Mouse (Mus musculus) liver (tissue): ENCODE results near the gene Erp44.

Experiments used
- DNase-seq: peaks from one replicate; pipeline ENCODE4 v3.0.0-alpha.2; 2020; ENCODE audit warnings: mixed read lengths

Gene Erp44

GRCm38 (mm10) chr4:48279498-48280134 is at the start of gene Erp44, which contains the start of gene Invs:
Erp44 (minus strand) TSS chr4:48279558.
Invs (plus strand) TSS chr4:48279760.
- DNase-seq, result peak; percentile 93

GRCm38 (mm10) chr4:48328042-48328441 is 48.7 kb upstream of the Erp44 start:
- DNase-seq, result no peak

GRCm38 (mm10) chr4:48327192-48327591 is 47.8 kb upstream of the Erp44 start:
- no peak for DNase-seq

- DNase-seq, result no peak
Observed at GRCm38 (mm10) chr4:48322095-48322494, 42.7 kb upstream of the Erp44 start.

GRCm38 (mm10) chr4:48321276-48321675 is 41.9 kb upstream of the Erp44 start:
- DNase-seq, result no peak

GRCm38 (mm10) chr4:48316036-48316435 is 36.7 kb upstream of the Erp44 start:
- DNase-seq, result no peak

GRCm38 (mm10) chr4:48314814-48315213 is 35.5 kb upstream of the Erp44 start:
- DNase-seq, result no peak

GRCm38 (mm10) chr4:48287086-48287757 is 7.9 kb upstream of the Erp44 start:
- no peak for DNase-seq

- DNase-seq, result no peak
Observed at GRCm38 (mm10) chr4:48281121-48281520, 1.8 kb upstream of the Erp44 start.

- peak; percentile 22 for DNase-seq
Observed at GRCm38 (mm10) chr4:48278757-48279497, 431 bp downstream of the Erp44 start.

- DNase-seq, result no peak
Observed at GRCm38 (mm10) chr4:48277011-48277410, 2.3 kb downstream of the Erp44 start.

- DNase-seq, result no peak
Observed at GRCm38 (mm10) chr4:48275736-48276135, 3.6 kb downstream of the Erp44 start.

GRCm38 (mm10) chr4:48273119-48273829 is 6.1 kb downstream of the Erp44 start:
- no peak for DNase-seq

GRCm38 (mm10) chr4:48271838-48272237 is 7.5 kb downstream of the Erp44 start:
- DNase-seq, result no peak

GRCm38 (mm10) chr4:48270532-48270931 is 8.8 kb downstream of the Erp44 start:
- no peak for DNase-seq

GRCm38 (mm10) chr4:48268127-48268526 is 11.2 kb downstream of the Erp44 start:
- DNase-seq, result no peak

GRCm38 (mm10) chr4:48267683-48268082 is 11.7 kb downstream of the Erp44 start:
- DNase-seq, result no peak

- no peak for DNase-seq
Observed at GRCm38 (mm10) chr4:48258045-48258444, 21.3 kb downstream of the Erp44 start.

- DNase-seq, result no peak
Observed at GRCm38 (mm10) chr4:48253266-48253665, 26.1 kb downstream of the Erp44 start.

GRCm38 (mm10) chr4:48244280-48244679 is 35.1 kb downstream of the Erp44 start:
- DNase-seq, result no peak

- no peak for DNase-seq
Observed at GRCm38 (mm10) chr4:48243737-48244136, 35.6 kb downstream of the Erp44 start.

- no peak for DNase-seq
Observed at GRCm38 (mm10) chr4:48242482-48242881, 36.9 kb downstream of the Erp44 start.

GRCm38 (mm10) chr4:48239046-48239445 is 40.3 kb downstream of the Erp44 start:
- no peak for DNase-seq
